Mouse (Mus musculus) heart, postnatal 0 days (tissue): ENCODE results near the gene Rgs11.

ENCODE experiments used
- CTCF ChIP-seq: IDR thresholded peaks from 2 replicates; pipeline ENCODE4 v1.5.1; 2016; ENCODE audit warnings: antibody characterized with exemption, control low read depth, low read depth
- EP300 ChIP-seq: IDR thresholded peaks from 2 replicates; pipeline ENCODE4 v1.6.1; 2016; ENCODE audit warnings: antibody characterized with exemption, low read depth

DNA sequence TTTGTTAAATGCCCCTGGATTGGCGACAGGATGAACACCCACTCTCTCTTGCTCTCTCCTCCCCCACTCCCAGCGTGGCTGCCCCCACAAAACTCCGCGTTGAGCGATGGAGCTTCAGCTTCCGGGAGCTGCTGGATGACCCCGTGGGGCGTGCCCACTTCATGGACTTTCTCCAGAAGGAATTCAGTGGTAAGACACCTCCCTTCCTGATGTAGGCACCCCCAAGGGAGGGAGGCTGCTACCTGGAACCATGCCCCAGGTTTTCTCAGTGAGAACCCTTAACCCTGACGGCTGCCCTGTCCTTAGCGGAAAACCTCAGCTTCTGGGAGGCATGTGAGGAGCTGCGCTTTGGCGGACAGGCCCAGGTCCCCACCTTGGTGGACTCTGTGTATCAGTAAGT, 4.9 kb downstream of the Rgs11 start, which contains the start of gene Arhgdig:
- no peak for TF ChIP-seq CTCF
- TF ChIP-seq EP300, result no peak
